Mouse (Mus musculus): ENCODE results near the gene Ubl4a. TPM values are rescaled to one million over a fixed set of nuclear protein-coding genes. Genes with fewer than 3 reads are reported as not detected.

Ubl4a gene
- total RNA-seq, 1 experiment from 2014 or later = 7.8 TPM

Other genes with a start within 250 kb of the Ubl4a start
- gene Opn1mw, start 245.8 kb downstream of the Ubl4a start, total RNA-seq (2017) = not detected in 2 replicates
- 27.6 and 28.6 TPM in 2 replicates for gene Mecp2, start 237.9 kb downstream of the Ubl4a start, total RNA-seq (2017)
- gene Tex28, start 205.4 kb downstream of the Ubl4a start, total RNA-seq (2017) = not detected in 2 replicates
- 0.35 and 0.49 TPM in 2 replicates for gene Tktl1, start 196.0 kb downstream of the Ubl4a start, total RNA-seq (2017)
- 1,056 and 1,114 TPM in 2 replicates for gene Flna, start 123.4 kb downstream of the Ubl4a start, total RNA-seq (2017)
- gene Emd, start 118.5 kb downstream of the Ubl4a start, total RNA-seq (2017) = 61.5 and 63.0 TPM in 2 replicates
- 816 and 927 TPM in 2 replicates for gene Rpl10, start 102.4 kb downstream of the Ubl4a start, total RNA-seq (2017)
- 124 and 125 TPM in 2 replicates for gene Taz, start 91.3 kb downstream of the Ubl4a start, total RNA-seq (2017)
- gene Dnase1l1, start 90.9 kb downstream of the Ubl4a start, total RNA-seq (2017) = 31.2 and 32.5 TPM in 2 replicates
- gene Atp6ap1, start 76.1 kb downstream of the Ubl4a start, total RNA-seq (2017) = 400 and 416 TPM in 2 replicates
- 256 and 284 TPM in 2 replicates for gene Gdi1, start 68.2 kb downstream of the Ubl4a start, total RNA-seq (2017)
- gene Fam50a, start 60.2 kb downstream of the Ubl4a start, total RNA-seq (2017) = 85.7 and 97.0 TPM in 2 replicates
- 2.9 and 3.4 TPM in 2 replicates for gene Plxna3, start 44.2 kb downstream of the Ubl4a start, total RNA-seq (2017)
- 3.6 and 4.5 TPM in 2 replicates for gene Lage3, start 19.6 kb downstream of the Ubl4a start, total RNA-seq (2017)
- 12.9 and 14.2 TPM in 2 replicates for gene Slc10a3, start 131 bp upstream of the Ubl4a start, total RNA-seq (2017)
- 22.6 and 27.9 TPM in 2 replicates for gene Fam3a, start 20.1 kb upstream of the Ubl4a start, total RNA-seq (2017)
- 48.4 and 59.4 TPM in 2 replicates for gene Ikbkg, start 20.1 kb upstream of the Ubl4a start, total RNA-seq (2017)
- 95.0 and 103 TPM in 2 replicates for gene G6pdx, start 56.0 kb upstream of the Ubl4a start, total RNA-seq (2017)
- gene Gm6880, start 108.2 kb upstream of the Ubl4a start, total RNA-seq (2017) = not detected in 2 replicates
- gene Olfr1326-ps1, start 201.7 kb upstream of the Ubl4a start, total RNA-seq (2017) = not detected in 2 replicates
- gene Olfr1325, start 219.5 kb upstream of the Ubl4a start, total RNA-seq (2017) = not detected in 2 replicates

All from neutrophil, adult 5-6 weeks (primary cell).